ENCODE assay signal across 9 mouse cellular contexts in the genomic region with DNA sequence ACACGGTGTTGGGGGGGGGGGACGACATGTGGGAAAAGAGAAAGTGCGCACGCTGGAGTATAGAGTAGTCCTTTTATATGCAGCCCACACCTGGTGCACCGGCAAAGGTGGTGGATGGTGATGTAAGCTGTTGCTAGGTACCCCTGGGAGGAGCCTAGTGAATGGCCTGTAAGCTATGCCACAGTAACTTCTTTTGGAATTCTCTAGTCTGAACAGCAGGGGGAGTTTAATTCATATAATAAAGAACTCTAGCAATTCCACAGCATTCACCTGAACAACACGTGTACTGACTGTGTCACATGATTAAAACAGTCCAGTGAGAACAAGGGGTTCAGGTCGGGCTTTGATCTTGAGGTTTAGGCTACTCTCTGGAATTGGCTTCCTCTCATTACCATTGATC. TPM values are rescaled to one million over a fixed set of nuclear protein-coding genes. Genes with fewer than 3 reads are reported as not detected.
DNase-seq lines count a peak whose midpoint lies in the region; ATAC-seq and TF ChIP-seq lines count a peak whose summit lies in the region.
"Had no signal": no experiment of that assay in that cellular context is flagged by ENCODE, and none has a peak within 500 bp of the region (broad histone marks: within the 10 kb centered on the region; RNA-seq: fewer than 3 reads in every experiment).

No protein-coding gene starts in this region.

- intact Hi-C loops in gastrocnemius, postnatal 36 days (cut with DNase I) = loop anchor here (5.0 kb wide), 1 partner anchor 147 kb away; no protein-coding TSS in a partner anchor

- no peaks in the 10 kb centered on the region for H3K36me3 ChIP-seq in heart, postnatal 0 days (replicated peaks; ENCODE audit: control insufficient read depth, insufficient read depth, low read length)
- no peaks in the 10 kb centered on the region for H3K36me3 ChIP-seq in heart, embryonic 10.5 days
- no peaks in the 10 kb centered on the region for H3K36me3 ChIP-seq in MEL (ENCODE audit: control insufficient read depth in 1 of 2, insufficient read depth in 2 of 2, low read length in 2 of 2)
- no peaks in the 10 kb centered on the region for H3K36me3 ChIP-seq in intestine, postnatal 0 days (ENCODE audit: control insufficient read depth, insufficient read depth)

- TF ChIP-seq CTCF in heart, postnatal 0 days (IDR thresholded peaks at IDR 0.05; ENCODE audit: low read depth) = peak; percentile 21
- peak in 2 of 3 experiments; percentile 6 to 56; a peak in 2 of 6 replicates for TF ChIP-seq CTCF in MEL (IDR thresholded peaks at IDR 0.05 in 2 of 3, conservative IDR thresholded peaks at IDR 0.05 in 1 of 3; ENCODE audit: control insufficient read depth in 1 of 3, insufficient read depth in 1 of 3, low read depth in 2 of 3, low read length in 3 of 3, poor library complexity in 1 of 3, severe bottlenecking in 1 of 3)
- peak; percentile 60 for TF ChIP-seq CTCF in intestine, postnatal 0 days (IDR thresholded peaks at IDR 0.05; ENCODE audit: low read depth)

- no peaks in the 10 kb centered on the region for H3K4me1 ChIP-seq in heart, postnatal 0 days (ENCODE audit: control insufficient read depth, insufficient read depth)
- no peaks in the 10 kb centered on the region for H3K4me1 ChIP-seq in heart, embryonic 10.5 days
- no peaks in the 10 kb centered on the region for H3K4me1 ChIP-seq in MEL (ENCODE audit: control insufficient read depth in 1 of 2, insufficient read depth in 2 of 2, low read length in 2 of 2)
- no peaks in the 10 kb centered on the region for H3K4me1 ChIP-seq in intestine, postnatal 0 days (replicated peaks; ENCODE audit: control insufficient read depth, insufficient read depth, low read length)

- DNase-seq in heart, postnatal 0 days (ENCODE audit: low spot score) = peak; percentile 44
- DNase-seq in heart, embryonic 10.5 days (ENCODE audit: low spot score) = no peak
- peak; percentile 42 for DNase-seq in MEL (ENCODE audit: low read depth, low spot score)
- peak; percentile 31 for DNase-seq in lung, postnatal 14 days
- peak; percentile 42 to 67 for DNase-seq in thymus, postnatal 36 days
- DNase-seq in right cerebral cortex, postnatal 25 days = no peak
- DNase-seq in gastrocnemius, postnatal 36 days = no peak

- H3K27me3 ChIP-seq in heart, postnatal 0 days (ENCODE audit: control insufficient read depth, insufficient read depth, low read length) = no peaks in the 10 kb centered on the region
- H3K27me3 ChIP-seq in heart, embryonic 10.5 days (ENCODE audit: insufficient read depth, poor library complexity, severe bottlenecking) = no peaks in the 10 kb centered on the region
- H3K27me3 ChIP-seq in MEL (ENCODE audit: control insufficient read depth in 1 of 2, insufficient read depth in 2 of 2, low read length in 2 of 2) = no peaks in the 10 kb centered on the region
- H3K27me3 ChIP-seq in intestine, postnatal 0 days (replicated peaks; ENCODE audit: control insufficient read depth, insufficient read depth, low read length) = no peaks in the 10 kb centered on the region

- 0 out of 2 replicates have a peak, but pooled peaks cover 2% of the 10 kb centered on the region for H3K9me3 ChIP-seq in heart, postnatal 0 days (replicated peaks; ENCODE audit: control insufficient read depth, low read length)
- no peaks in the 10 kb centered on the region for H3K9me3 ChIP-seq in heart, embryonic 10.5 days
- no peaks in the 10 kb centered on the region for H3K9me3 ChIP-seq in MEL (replicated peaks; ENCODE audit: insufficient read depth, low read length)
- no peaks in the 10 kb centered on the region for H3K9me3 ChIP-seq in intestine, postnatal 0 days (ENCODE audit: control insufficient read depth)

- peak; percentile 37 for TF ChIP-seq RAD21 in MEL (IDR thresholded peaks at IDR 0.05; ENCODE audit: low read depth, low read length)

- no peak overlapping the region for H3K9ac ChIP-seq in heart, postnatal 0 days (replicated peaks; ENCODE audit: low read depth, low read length)
- H3K9ac ChIP-seq in MEL (ENCODE audit: control insufficient read depth, low read depth, low read length, poor library complexity, severe bottlenecking) = no peak overlapping the region
- no peak overlapping the region for H3K9ac ChIP-seq in intestine, postnatal 0 days (ENCODE audit: low read depth, low read length)

- H3K4me2 ChIP-seq in heart, postnatal 0 days (ENCODE audit: low read depth, low read length) = no peak overlapping the region
- H3K4me2 ChIP-seq in intestine, postnatal 0 days (replicated peaks; ENCODE audit: low read depth) = no peak overlapping the region

- TF ChIP-seq POLR2A in MEL (IDR thresholded peaks at IDR 0.05; ENCODE audit: control insufficient read depth in 1 of 2, insufficient read depth in 1 of 2, low read depth in 1 of 2, low read length in 2 of 2, poor library complexity in 1 of 2) = no peak

- H3K4me3 ChIP-seq in heart, postnatal 0 days (ENCODE audit: low read depth, low read length) = no peak overlapping the region
- no peak overlapping the region for H3K4me3 ChIP-seq in heart, embryonic 10.5 days
- no peak overlapping the region for H3K4me3 ChIP-seq in MEL (ENCODE audit: control insufficient read depth in 1 of 2, insufficient read depth in 1 of 2, low read depth in 2 of 2, low read length in 2 of 2)
- H3K4me3 ChIP-seq in intestine, postnatal 0 days (ENCODE audit: low read depth, low read length) = no peak overlapping the region

- TF ChIP-seq EP300 in heart, postnatal 0 days (IDR thresholded peaks at IDR 0.05; ENCODE audit: low read depth) = no peak
- TF ChIP-seq EP300 in MEL (IDR thresholded peaks at IDR 0.05; ENCODE audit: low read depth in 1 of 2, low read length in 2 of 2) = no peak

- WGBS in heart, postnatal 0 days = 33% methylated on average over 6 of the region's 7 CpGs
- WGBS in heart, embryonic 10.5 days = 26% methylated on average over 7 of the region's 7 CpGs
- 20% methylated on average over 6 of the region's 7 CpGs for WGBS in intestine, postnatal 0 days

- H3K79me2 ChIP-seq in MEL (ENCODE audit: control insufficient read depth, insufficient read depth, low read length, poor library complexity) = no peaks in the 10 kb centered on the region

- ATAC-seq in heart, postnatal 0 days (ENCODE audit: insufficient read depth, low read depth) = peak; percentile 24; the same call in 1 of the 2 replicates
- ATAC-seq in intestine, postnatal 0 days = peak; percentile 85

- no peak overlapping the region for H3K27ac ChIP-seq in heart, postnatal 0 days (ENCODE audit: low read depth)
- H3K27ac ChIP-seq in heart, embryonic 10.5 days = no peak overlapping the region
- no peak overlapping the region for H3K27ac ChIP-seq in MEL (ENCODE audit: control insufficient read depth, low read depth, low read length)
- H3K27ac ChIP-seq in intestine, postnatal 0 days (ENCODE audit: low read depth, low read length) = no peak overlapping the region
- H3K27ac ChIP-seq: macrophage had no signal

TF ChIP-seq in MEL, 35 proteins besides CTCF, POLR2A, EP300 and RAD21:
- TF ChIP-seq USF1 (IDR thresholded peaks at IDR 0.05; ENCODE audit: low read depth, low read length) (peak; percentile 56; the same call in 1 of the 2 replicates), SMC3 (IDR thresholded peaks at IDR 0.05; ENCODE audit: low read depth, low read length) (peak; percentile 57), MAZ (IDR thresholded peaks at IDR 0.05; ENCODE audit: low read depth, low read length) (no peak), NRF1 (IDR thresholded peaks at IDR 0.05; ENCODE audit: insufficient read depth, low read depth, low read length, poor library complexity, severe bottlenecking) (no peak), TAL1 (IDR thresholded peaks at IDR 0.05; ENCODE audit: low read length) (no peak), MEF2A (IDR thresholded peaks at IDR 0.05; ENCODE audit: extremely low read depth, insufficient replicate concordance, low read depth, low read length, poor library complexity, severe bottlenecking) (no peak), ZC3H11A (IDR thresholded peaks at IDR 0.05; ENCODE audit: low read depth, low read length) (peak; percentile 36; the same call in 1 of the 2 replicates)

RNA-seq across cellular contexts. Expression of a gene that starts 14.3 kb away (rescaled TPM):
- total RNA-seq in heart, postnatal 0 days (2014; rRNA removed; ENCODE audit: low replicate concordance) = 40.9 and 42.6 TPM in 2 replicates
- polyA plus RNA-seq in heart, postnatal 0 days (2015; fragmentation: Nextera tagmentation; extraction: Ambion mirVana) = 14.8 and 15.5 TPM in 2 replicates
- 29.0 and 34.0 TPM in 2 replicates for polyA plus RNA-seq in heart, embryonic 10.5 days (2016; fragmentation: Nextera tagmentation; extraction: Ambion mirVana)
- 20.2 and 20.6 TPM in 2 replicates for total RNA-seq in MEL (2012; rRNA removed)
- 100 to 1,000 TPM in 1 of 2 experiments, 10 to 100 TPM in 1; 16.2 to 592 TPM for polyA plus RNA-seq in MEL (2012; ENCODE audit: insufficient read depth in 1 of 2, insufficient read length in 2 of 2, low read depth in 1 of 2, low replicate concordance in 2 of 2, missing spikeins in 1 of 2)
- polyA plus RNA-seq in intestine, postnatal 0 days (2015; fragmentation: Nextera tagmentation; extraction: Ambion mirVana) = 11.5 and 14.3 TPM in 2 replicates
- total RNA-seq in gastrocnemius, postnatal 36 days (2021) = 10 to 100 TPM; 12.2 to 16.0 TPM

Comparison
In these comparisons a context has a peak if more than half of its experiments do, and no peak if none do; other contexts are left out.
1. DNase-seq: peak in heart, postnatal 0 days (single experiment), MEL (single experiment), lung, postnatal 14 days (single experiment) and thymus, postnatal 36 days (2 of 2); none in heart, embryonic 10.5 days (single experiment), right cerebral cortex, postnatal 25 days (single experiment) and gastrocnemius, postnatal 36 days (0 of 2).
2. Peak in every context shown above with its lines, with median percentiles within 50 percentile points of each other: CTCF ChIP-seq.